Mouse (Mus musculus) ES-E14 (cell line): ENCODE measurements around the gene Oxld1. TPM values are rescaled to one million over a fixed set of nuclear protein-coding genes. Genes with fewer than 3 reads are reported as not detected.

ENCODE experiments used
- DNase-seq: peaks from one replicate; pipeline ENCODE4 v3.0.0-alpha.2; 2013; ENCODE audit warnings: low read depth, low spot score
- H3K27ac ChIP-seq: 2 replicates; pipeline ENCODE4 v1.5.1; 2012; ENCODE audit warnings: low read depth, mild to moderate bottlenecking, low read length, moderate library complexity, mixed read lengths; ENCODE audit not compliant: poor library complexity, insufficient read depth, severe bottlenecking
- H3K36me3 ChIP-seq: 2 replicates; pipeline ENCODE4 v1.6.1; 2012; ENCODE audit warnings: mild to moderate bottlenecking, low read length, moderate library complexity, mixed read lengths; ENCODE audit not compliant: control insufficient read depth, poor library complexity, insufficient read depth, severe bottlenecking
- H3K4me1 ChIP-seq, 2 experiments: fragments of 150-350 bp in 1 of 2; sonication (generic) in 1 of 2; 2 replicates each; pipeline ENCODE4 v1.6.1; 2012; ENCODE audit warnings: low read length in 2 of 2, mild to moderate bottlenecking in 1 of 2, mixed read lengths in 1 of 2; ENCODE audit not compliant: control insufficient read depth in 2 of 2, insufficient read depth in 2 of 2, poor library complexity in 1 of 2
- H3K4me3 ChIP-seq, 2 experiments: fragments of 150-350 bp in 1 of 2; sonication (generic) in 1 of 2; 2 replicates each; pipeline ENCODE4 v1.5.1; 2012; ENCODE audit warnings: low read length in 2 of 2, low read depth in 1 of 2, mild to moderate bottlenecking in 1 of 2, mixed read lengths in 1 of 2; ENCODE audit not compliant: insufficient read depth in 1 of 2, poor library complexity in 1 of 2, severe bottlenecking in 1 of 2
- H3K9ac ChIP-seq: 2 replicates; pipeline ENCODE4 v1.6.1; 2012; ENCODE audit warnings: low read depth, mild to moderate bottlenecking, low read length, mixed read lengths; ENCODE audit not compliant: poor library complexity, insufficient read depth, severe bottlenecking
- H3K9me3 ChIP-seq: fragments of 150-350 bp; sonication (generic); 2 replicates; pipeline ENCODE4 v1.6.1; 2012; ENCODE audit warnings: low read depth, mild to moderate bottlenecking, low read length; ENCODE audit not compliant: control insufficient read depth, insufficient read depth
- CHD2 ChIP-seq: IDR thresholded peaks from 2 replicates; pipeline ENCODE4 v1.6.1; 2014; ENCODE audit warnings: mild to moderate bottlenecking, low read depth, low read length, inconsistent platforms
- HCFC1 ChIP-seq: IDR thresholded peaks from 2 replicates; pipeline ENCODE4 v1.6.1; 2012; ENCODE audit warnings: low read length, inconsistent platforms, borderline replicate concordance; ENCODE audit not compliant: insufficient read depth
- MAFK ChIP-seq: IDR thresholded peaks from 2 replicates; pipeline ENCODE4 v1.6.1; 2014; ENCODE audit warnings: mild to moderate bottlenecking, low read depth, low read length, inconsistent platforms; ENCODE audit not compliant: insufficient read depth
- ZC3H11A ChIP-seq: IDR thresholded peaks from 2 replicates; pipeline ENCODE4 v1.6.1; 2012; ENCODE audit warnings: low read depth, mild to moderate bottlenecking, inconsistent platforms, low read length, borderline replicate concordance
- ZNF384 ChIP-seq: IDR thresholded peaks from 2 replicates; pipeline ENCODE4 v1.6.1; 2012; ENCODE audit warnings: low read depth, low read length, inconsistent platforms
- in situ Hi-C, 2 experiments: fragments of 600-800 bp; cut with MboI; formaldehyde crosslinking; loops; one replicate each; pipeline ENCODE4 v1.15.1; 2025; ENCODE audit warnings: low sequenced_read_pairs in 2 of 2, inconsistent platforms in 1 of 2; ENCODE audit not compliant: unreplicated experiment in 2 of 2
- total RNA-seq: library from RNA; depleted of rRNA; stranded (reverse); fragments of 300-350 nt; gene quantifications from 2 replicates; pipeline ENCODE4 v1.2.3, GENCODE M21; 2012

The Oxld1 gene
- total RNA-seq, 1 experiment: 4.1 TPM

- no peak overlapping the region for H3K27ac ChIP-seq
- H3K4me3 ChIP-seq: no peak overlapping the region
- TF ChIP-seq HCFC1: no peak
- no peak for TF ChIP-seq ZNF384
- no peak for TF ChIP-seq MAFK
- TF ChIP-seq CHD2: no peak
- TF ChIP-seq ZC3H11A: no peak
- no peak for DNase-seq
- in situ Hi-C loops: no loop called here
- peaks cover 34% of the 10 kb centered on the region for H3K36me3 ChIP-seq
- no peaks in the 10 kb centered on the region for H3K9me3 ChIP-seq
- H3K4me1 ChIP-seq: peaks cover 6 to 17% of the 10 kb centered on the region in 2 experiments; a peak in 2 of 4 replicates
- H3K9ac ChIP-seq: no peak overlapping the region
Observed at GRCm38 (mm10) chr11:120488516-120488915, 30.6 kb upstream of the Oxld1 start.

- in situ Hi-C loops: no loop called here
- Histone ChIP-seq H3K4me3 (peak overlapping the region; percentile 84 to 94), H3K9ac (peak overlapping the region; percentile 96), H3K4me1 (peaks cover 3 to 9% of the 10 kb centered on the region in 2 experiments; a peak in 2 of 4 replicates), H3K9me3 (no peaks in the 10 kb centered on the region), H3K27ac (peak overlapping the region; percentile 69; the same call in 1 of the 2 replicates), H3K36me3 (peaks cover 41% of the 10 kb centered on the region)
- DNase-seq: no peak
- TF ChIP-seq ZC3H11A (no peak), CHD2 (no peak)
Observed at GRCm38 (mm10) chr11:120485251-120485650, 27.4 kb upstream of the Oxld1 start.

GRCm38 (mm10) chr11:120484265-120484981 is 26.6 kb upstream of the Oxld1 start, which contains the start of gene Mrpl12:
TSS of gene Mrpl12 (plus strand) at chr11:120484613.
- Histone ChIP-seq H3K4me3 (peak within 1 kb of the TSS; percentile 84 to 94), H3K27ac (peak within 1 kb of the TSS; percentile 69), H3K36me3 (peaks cover 45% of the 10 kb centered on the region), H3K9me3 (no peaks in the 10 kb centered on the region), H3K4me1 (peaks cover 3 to 7% of the 10 kb centered on the region in 2 experiments; a peak in 2 of 4 replicates), H3K9ac (peak within 1 kb of the TSS; percentile 96)
- in situ Hi-C loops: no loop called here
- TF ChIP-seq HCFC1: peak; percentile 85
- TF ChIP-seq CHD2: no peak
- peak; percentile 87 for DNase-seq

- H3K27ac ChIP-seq: no peak overlapping the region; the same call in 1 of the 2 replicates
- no peak for DNase-seq
- peaks cover 48% of the 10 kb centered on the region for H3K36me3 ChIP-seq
- in situ Hi-C loops: no loop called here
- H3K9ac ChIP-seq: peak overlapping the region; percentile 4; the same call in 1 of the 2 replicates
- H3K4me3 ChIP-seq: peak overlapping the region; percentile 84 to 94; a peak in 3 of 4 replicates
- H3K4me1 ChIP-seq: peaks cover 3 to 5% of the 10 kb centered on the region in 2 experiments; a peak in 2 of 4 replicates
- no peaks in the 10 kb centered on the region for H3K9me3 ChIP-seq
- TF ChIP-seq MAFK: no peak
- no peak for TF ChIP-seq CHD2
- no peak for TF ChIP-seq ZNF384
- TF ChIP-seq HCFC1: no peak
- TF ChIP-seq ZC3H11A: no peak
Observed at GRCm38 (mm10) chr11:120483448-120483934, 25.6 kb upstream of the Oxld1 start.

GRCm38 (mm10) chr11:120472052-120472451 is 14.2 kb upstream of the Oxld1 start:
- Histone ChIP-seq H3K27ac (no peak overlapping the region), H3K9ac (no peak overlapping the region), H3K36me3 (peaks cover 29% of the 10 kb centered on the region), H3K9me3 (no peaks in the 10 kb centered on the region), H3K4me1 (peaks cover 2 to 5% of the 10 kb centered on the region in 2 experiments; a peak in 1 of 4 replicates), H3K4me3 (no peak overlapping the region)
- in situ Hi-C loops: no loop called here
- no peak for TF ChIP-seq ZNF384
- no peak for TF ChIP-seq CHD2
- TF ChIP-seq HCFC1: no peak
- no peak for TF ChIP-seq ZC3H11A
- no peak for TF ChIP-seq MAFK
- DNase-seq: no peak
